Mouse (Mus musculus) heart, adult 10 weeks (tissue): ENCODE data around the gene Tmem63a. TPM values are rescaled to one million over a fixed set of nuclear protein-coding genes. Genes with fewer than 3 reads are reported as not detected.

Experiments
- polyA plus RNA-seq: library from polyadenylated mRNA; stranded (reverse); fragments of 350-450 nt; fragmentation: Illumina TruSeq; extraction: RNeasy Lipid Tissue Mini Kit (QIAGEN cat#74804); gene quantifications from one replicate; pipeline ENCODE4 v1.2.3, GENCODE M21; 2014; ENCODE audit warnings: low read depth, low replicate concordance

The Tmem63a gene
- polyA plus RNA-seq, result 19.2 TPM

DNA sequence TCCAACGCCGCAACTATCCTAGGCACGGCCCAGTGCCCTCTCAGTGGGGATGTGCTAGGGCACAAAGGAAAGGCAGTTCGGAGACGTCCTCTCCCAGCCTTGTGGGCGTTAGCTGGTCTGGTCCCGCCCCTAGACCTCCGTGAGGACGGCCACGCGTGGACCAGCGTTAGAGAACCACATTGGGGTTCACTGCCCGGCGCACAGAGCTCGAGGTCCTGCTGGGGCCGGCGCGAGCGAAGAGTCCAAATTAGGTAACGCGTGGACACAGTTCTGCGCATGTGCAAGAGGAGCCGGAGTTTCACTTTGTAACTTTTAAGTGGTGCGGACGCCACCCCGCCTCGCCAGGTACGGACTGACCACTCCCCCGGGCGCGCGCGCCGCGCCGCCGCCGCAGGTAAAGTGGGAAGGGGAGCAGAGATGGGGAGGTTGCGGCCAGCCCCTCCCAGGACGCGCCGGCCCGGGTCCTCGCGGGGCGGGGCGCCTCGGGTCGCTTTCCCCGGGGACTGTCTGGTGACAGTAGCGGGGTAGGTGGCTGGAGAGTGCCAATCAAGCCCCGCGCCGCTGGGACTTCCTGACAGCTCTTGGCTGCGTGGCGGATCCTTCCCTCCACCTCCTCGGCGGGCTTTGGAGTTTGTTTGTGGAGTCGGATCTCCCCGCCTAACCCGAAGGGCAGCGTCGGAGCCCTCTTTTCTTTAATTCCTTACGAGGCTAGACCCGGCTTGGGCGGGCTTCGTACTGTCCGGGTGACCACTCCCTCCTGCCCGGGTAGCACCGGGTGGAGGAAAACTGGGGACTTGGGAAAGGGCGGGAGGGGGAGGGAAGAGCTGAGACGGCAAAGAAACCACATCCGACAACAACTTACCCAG is at the start of gene Tmem63a:
Gene Tmem63a, plus strand, starts transcription at position 179 of the 866 bp plus-strand sequence.

DNA sequence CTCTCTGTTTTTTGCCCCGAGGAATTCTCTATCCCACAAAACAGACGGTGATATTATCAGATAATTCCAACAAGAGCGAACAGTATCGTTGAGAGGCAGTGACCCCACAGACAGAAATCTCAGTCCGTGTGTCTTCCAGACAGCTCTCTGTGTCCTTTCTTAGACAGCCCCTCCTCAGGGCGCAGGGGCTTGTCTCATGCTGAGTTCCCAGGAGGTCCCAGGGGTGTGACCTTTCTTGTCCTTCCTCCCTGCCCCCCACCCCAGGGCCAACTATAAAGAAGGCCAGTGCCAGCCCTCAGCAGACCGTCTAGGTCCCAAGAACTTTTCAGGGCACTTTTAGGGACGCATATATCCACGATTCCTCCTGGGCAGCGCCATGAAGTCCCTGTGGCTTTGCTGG is 49.3 kb upstream of the Tmem63a start, which contains the start of gene Lefty2:
Gene Lefty2, plus strand, starts transcription at position 301 of the 400 bp plus-strand sequence.

DNA sequence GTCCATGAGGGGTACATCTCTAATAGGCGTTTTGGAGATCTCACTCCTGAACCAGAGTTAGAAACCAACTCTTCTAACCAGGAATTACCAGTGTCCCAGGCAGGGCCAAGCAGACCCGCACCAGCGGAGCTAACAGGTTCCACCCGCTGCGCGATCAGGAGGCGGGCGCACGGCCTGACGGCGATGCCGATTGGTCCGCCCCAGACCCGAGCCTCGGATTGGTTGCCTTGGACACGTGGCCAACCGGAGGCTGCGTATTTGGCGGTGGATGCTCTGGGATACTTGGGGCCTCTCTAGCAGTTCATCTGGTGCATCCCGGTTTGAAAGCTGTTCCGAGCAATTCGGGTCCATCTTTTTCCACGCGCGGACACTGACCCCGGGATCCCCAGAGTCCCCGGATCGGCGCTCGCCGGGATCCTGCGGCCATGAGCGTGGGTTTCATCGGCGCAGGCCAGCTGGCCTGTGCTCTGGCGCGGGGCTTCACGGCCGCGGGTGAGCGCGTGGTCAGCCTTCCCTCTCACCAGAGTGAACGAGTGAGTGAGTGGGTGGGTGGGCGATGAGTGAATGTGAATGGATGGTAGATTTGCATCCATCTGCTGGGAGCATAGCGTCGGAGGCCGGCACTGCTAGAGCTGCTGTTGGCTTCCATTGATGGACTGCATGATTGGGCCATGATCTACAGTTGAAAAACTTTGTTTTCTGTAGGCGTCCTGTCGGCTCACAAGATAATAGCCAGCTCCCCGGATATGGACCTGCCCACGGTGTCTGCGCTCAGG is 37.9 kb upstream of the Tmem63a start, which contains the start of gene Pycr2:
Gene Pycr2, plus strand, starts transcription at position 255 of the 776 bp plus-strand sequence.

DNA sequence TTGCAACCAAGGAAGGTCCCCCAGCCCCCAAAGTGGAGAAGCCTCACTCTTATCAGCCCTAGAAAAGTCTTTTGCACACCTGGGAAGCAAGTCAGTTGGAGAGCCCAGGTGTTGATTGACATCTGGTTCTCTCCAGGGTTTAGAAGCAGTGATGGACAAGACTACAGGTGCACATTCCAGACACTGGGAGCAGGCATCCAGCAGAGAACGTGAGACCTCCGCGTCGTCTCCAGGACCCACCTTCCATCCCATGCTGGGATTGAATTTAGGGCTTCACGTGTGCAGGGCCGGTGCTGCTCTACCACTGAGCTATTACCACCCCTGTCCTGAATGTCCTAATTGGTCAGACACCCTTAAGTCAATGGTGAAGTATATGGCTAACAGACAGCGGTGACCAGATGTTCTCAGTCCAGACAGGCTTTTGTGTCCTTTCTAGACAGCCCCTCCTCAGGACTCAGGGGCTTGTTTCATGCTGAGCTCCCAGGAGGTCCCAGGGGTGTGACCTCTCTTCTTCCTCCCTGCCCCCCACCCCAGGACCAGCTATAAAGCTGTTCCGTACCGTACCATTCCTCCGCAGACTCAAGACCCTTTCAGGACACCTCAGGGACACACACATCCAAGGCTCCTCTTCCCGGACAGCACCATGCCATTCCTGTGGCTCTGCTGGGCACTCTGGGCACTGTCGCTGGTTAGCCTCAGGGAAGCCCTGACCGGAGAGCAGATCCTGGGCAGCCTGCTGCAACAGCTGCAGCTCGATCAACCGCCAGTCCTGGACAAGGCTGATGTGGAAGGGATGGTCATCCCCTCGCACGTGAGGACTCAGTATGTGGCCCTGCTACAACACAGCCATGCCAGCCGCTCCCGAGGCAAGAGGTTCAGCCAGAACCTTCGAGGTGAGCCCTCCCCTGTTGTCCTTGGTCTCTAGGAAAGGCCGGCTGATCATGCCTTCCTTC is 7.4 kb upstream of the Tmem63a start, which contains the start of gene Lefty1:
Gene Lefty1, plus strand, starts transcription at position 556 of the 953 bp plus-strand sequence.

DNA sequence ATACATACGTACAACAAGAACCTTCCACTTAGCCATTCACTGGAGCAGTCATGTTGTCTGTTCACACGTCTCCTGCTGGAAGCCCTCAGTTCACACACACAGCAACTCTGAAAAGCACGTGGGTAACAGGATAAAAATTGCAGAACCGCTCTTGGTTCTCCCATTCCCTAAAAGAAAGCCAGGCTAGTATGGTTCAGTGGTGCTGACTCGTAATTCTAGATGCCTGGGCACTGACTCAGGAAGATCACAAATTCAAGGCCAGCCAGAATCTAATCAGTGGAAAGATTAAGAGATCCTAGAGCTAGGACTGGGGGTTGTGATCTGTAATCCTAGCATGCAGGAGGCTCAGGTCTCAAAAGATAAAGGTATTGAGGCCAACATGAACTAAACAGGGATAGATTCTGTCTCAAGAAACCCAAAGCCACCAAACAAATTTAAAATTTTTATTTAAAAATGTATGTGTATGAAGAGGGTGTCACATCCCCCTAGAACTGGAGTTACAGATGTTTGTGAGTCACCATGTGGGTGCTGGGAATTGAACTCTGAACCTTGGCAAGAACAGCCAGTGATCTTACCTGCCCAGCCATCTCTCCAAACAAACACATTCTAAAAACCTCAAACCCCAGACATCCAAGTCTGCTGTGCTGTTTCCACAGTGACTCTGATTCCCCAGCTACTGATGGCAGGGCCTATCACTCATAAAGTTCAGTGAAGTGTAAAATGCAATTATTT is 78.8 kb downstream of the Tmem63a start, which contains the start of gene Ephx1:
Gene Ephx1, minus strand, starts transcription at position 149 of the 732 bp plus-strand sequence.

Other genes starting within 250 kb of the Tmem63a start
- not detected for gene Mixl1, start 245.3 kb upstream of the Tmem63a start, polyA plus RNA-seq
- gene Acbd3, start 216.3 kb upstream of the Tmem63a start, polyA plus RNA-seq, result 22.1 TPM
- 566 TPM for gene H3f3a, start 128.4 kb upstream of the Tmem63a start, polyA plus RNA-seq
- gene Sde2, start 91.2 kb upstream of the Tmem63a start, polyA plus RNA-seq, result 12.4 TPM
- gene Lefty2, start 49.2 kb upstream of the Tmem63a start, polyA plus RNA-seq, result not detected
- gene Pycr2, start 38.1 kb upstream of the Tmem63a start, polyA plus RNA-seq, result 15.7 TPM
- gene Lefty1, start 7.3 kb upstream of the Tmem63a start, polyA plus RNA-seq, result 2.2 TPM
- 55.2 TPM for gene Ephx1, start 78.6 kb downstream of the Tmem63a start, polyA plus RNA-seq
- not detected for gene 9130409I23Rik, start 108.9 kb downstream of the Tmem63a start, polyA plus RNA-seq
- gene Nvl, start 201.9 kb downstream of the Tmem63a start, polyA plus RNA-seq, result 10.2 TPM
- gene Cnih4, start 202.3 kb downstream of the Tmem63a start, polyA plus RNA-seq, result 61.3 TPM